Mouse (Mus musculus) heart, postnatal 4 days (tissue): ENCODE measurements around the gene Atf1. TPM values are rescaled to one million over a fixed set of nuclear protein-coding genes. Genes with fewer than 3 reads are reported as not detected.

Source experiments
- DNase-seq: peaks from one replicate; pipeline ENCODE4 v3.0.0; 2021
- total RNA-seq, 2 experiments: library from RNA; stranded (reverse); gene quantifications; 2 replicates each; pipeline ENCODE4 v1.2.3; 2021

Atf1 gene
- total RNA-seq, 2 experiments from 2014 or later: 54.8 to 57.7 TPM

- DNase-seq: no peak
Measured at GRCm38 (mm10) chr15:100216173-100216572, 11.4 kb upstream of the Atf1 start.

DNA sequence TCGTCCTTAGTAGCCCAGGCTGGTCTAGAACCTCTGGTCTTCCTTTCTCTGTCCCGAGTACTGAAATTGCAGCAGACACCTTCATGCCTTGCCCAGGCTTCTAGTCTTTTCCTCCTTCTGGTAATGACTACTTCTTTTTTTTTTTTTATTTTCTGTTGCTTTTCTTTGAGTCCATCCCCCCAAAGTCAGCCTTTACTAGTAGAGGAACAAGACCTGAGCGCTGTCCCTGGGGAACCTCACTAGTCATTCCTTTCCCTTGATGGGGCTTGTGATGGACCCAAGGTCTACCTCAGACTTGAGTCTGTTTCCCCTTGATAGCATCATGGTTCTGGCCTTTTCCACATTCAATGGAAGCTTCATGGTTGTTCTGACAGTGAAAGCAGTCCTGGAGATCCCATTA lies 9.6 kb upstream of the Atf1 start:
- DNase-seq: no peak

- no peak for DNase-seq
Measured at GRCm38 (mm10) chr15:100219396-100219795, 8.2 kb upstream of the Atf1 start.

- no peak for DNase-seq
Measured at GRCm38 (mm10) chr15:100220916-100221315, 6.7 kb upstream of the Atf1 start.

DNA sequence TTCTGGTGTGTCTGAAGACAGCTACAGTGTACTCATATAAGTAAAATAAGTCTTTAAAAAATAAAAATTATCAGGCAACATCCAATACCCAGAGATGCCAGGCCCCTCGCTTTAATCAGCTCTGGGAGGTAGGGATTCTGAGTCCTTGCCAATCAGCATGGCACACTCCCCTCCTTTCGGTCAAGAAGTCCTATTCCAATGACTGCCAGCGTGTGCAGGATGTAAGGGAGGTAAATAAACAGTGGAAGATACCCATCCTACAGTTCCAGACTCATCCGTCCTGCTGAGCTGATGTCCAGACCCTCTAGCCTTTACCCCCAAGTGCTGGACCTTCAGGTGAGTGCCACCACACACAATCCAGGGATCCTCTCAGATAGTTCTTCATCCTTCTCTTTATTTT lies 2.2 kb upstream of the Atf1 start:
- DNase-seq: no peak

DNA sequence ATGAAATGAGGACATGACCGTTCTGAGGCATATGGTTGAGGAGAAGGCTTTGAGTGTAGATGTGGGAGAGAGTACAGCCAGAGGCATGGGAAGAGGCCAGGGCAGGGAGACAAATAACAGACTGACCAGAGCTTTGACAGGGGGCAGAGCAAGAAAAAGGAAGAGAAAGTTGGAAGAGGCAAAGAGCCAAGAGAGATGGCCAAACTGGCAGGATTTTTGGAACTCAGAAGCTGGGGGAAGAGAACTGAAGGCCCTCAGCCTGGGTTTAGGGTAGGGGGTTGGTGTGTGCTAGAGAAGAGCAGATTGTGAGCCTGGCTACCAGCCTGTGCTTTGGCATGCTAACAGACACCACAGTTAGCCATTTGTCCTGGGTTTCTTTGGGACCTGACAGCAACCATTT lies 1.7 kb upstream of the Atf1 start:
- DNase-seq: no peak

- peak; percentile 51 for DNase-seq
Measured at GRCm38 (mm10) chr15:100227031-100227662, 472 bp upstream of the Atf1 start.

GRCm38 (mm10) chr15:100228535-100229336 lies 1.1 kb downstream of the Atf1 start:
- no peak for DNase-seq

- DNase-seq: no peak
Measured at GRCm38 (mm10) chr15:100230655-100231054, 3.0 kb downstream of the Atf1 start.

- DNase-seq: no peak
Measured at GRCm38 (mm10) chr15:100231616-100232525, 4.3 kb downstream of the Atf1 start.

GRCm38 (mm10) chr15:100235208-100235965 lies 7.8 kb downstream of the Atf1 start:
- DNase-seq: no peak

GRCm38 (mm10) chr15:100236952-100237351 lies 9.3 kb downstream of the Atf1 start:
- DNase-seq: no peak

DNA sequence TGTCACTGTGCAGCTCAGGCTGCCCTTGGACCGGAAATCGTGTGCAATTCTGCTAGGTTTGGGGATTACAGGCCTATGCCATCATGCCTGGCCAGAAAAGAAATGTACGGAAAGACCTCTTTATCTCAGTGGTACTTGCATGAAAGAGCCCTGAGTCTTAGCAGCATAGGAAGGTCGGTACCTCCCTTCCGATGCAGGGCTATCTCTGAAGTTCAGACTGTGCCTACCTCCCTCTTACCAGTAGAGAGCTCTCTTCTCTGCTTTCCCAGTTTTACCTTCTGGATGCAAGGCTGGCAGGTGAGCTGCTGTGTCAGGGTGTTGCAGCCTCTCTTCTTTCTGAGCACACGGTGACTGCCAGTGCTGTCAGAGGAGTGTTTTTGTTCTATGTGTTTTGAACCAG lies 14.2 kb downstream of the Atf1 start:
- DNase-seq: no peak

DNA sequence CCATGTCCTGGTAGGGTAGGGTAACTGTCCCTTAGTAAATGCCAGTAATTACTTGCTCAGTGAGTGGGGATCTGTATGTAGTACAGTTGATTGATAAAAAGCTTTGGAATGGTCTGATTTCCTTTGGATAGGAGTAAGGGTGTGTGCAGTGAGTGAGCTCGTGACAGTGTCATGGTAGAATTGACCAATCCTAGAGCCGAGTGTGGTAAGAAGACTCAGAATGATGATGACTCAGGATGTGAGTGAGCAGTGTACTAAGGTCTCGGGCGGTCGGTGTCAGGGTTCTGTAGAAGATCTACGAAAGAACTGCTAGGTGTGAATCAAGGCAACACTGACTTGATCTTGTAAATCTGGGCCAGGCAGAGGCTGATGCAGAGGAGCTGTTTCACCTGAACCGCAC lies 18.3 kb downstream of the Atf1 start:
- DNase-seq: no peak

- DNase-seq: no peak
Measured at GRCm38 (mm10) chr15:100247296-100247695, 19.7 kb downstream of the Atf1 start.

GRCm38 (mm10) chr15:100248665-100249433 lies 21.2 kb downstream of the Atf1 start:
- no peak for DNase-seq

DNA sequence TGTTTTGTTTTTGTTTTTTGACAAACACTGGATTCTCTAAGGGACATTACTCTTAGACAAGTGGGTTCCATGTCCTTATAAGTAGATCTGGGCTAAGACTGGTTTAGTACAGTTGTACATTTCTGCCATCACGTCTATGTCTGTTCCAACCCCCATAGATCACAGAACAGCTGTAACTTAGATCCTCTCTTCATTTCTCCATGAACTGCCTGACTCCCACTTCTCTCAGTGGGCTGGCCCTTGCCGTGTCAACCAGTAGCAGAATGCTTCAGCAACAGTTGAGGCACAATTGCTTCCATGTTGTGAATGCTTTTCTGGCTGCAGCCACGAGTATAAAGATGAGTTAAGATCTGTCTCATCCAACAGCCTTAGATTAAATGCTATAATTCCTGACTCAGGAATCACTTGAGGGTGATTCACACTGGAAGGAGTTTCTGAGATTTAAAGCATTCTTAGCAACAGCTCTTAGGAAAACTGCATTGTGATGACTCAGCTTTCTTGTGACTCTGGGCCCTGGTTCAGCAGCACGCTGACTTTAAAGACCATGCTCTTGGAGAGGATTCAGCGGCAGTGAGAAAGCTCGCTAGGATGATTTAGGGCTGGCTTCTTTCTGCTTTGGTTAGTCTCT lies 23.6 kb downstream of the Atf1 start:
- DNase-seq: no peak

- no peak for DNase-seq
Measured at GRCm38 (mm10) chr15:100256386-100256785, 28.8 kb downstream of the Atf1 start.

GRCm38 (mm10) chr15:100257305-100257704 lies 29.7 kb downstream of the Atf1 start:
- DNase-seq: no peak

- no peak for DNase-seq
Measured at GRCm38 (mm10) chr15:100258646-100259425, 31.2 kb downstream of the Atf1 start.
